Comparison of ENCODE assay signal across 9 mouse cellular contexts in the genomic region with DNA sequence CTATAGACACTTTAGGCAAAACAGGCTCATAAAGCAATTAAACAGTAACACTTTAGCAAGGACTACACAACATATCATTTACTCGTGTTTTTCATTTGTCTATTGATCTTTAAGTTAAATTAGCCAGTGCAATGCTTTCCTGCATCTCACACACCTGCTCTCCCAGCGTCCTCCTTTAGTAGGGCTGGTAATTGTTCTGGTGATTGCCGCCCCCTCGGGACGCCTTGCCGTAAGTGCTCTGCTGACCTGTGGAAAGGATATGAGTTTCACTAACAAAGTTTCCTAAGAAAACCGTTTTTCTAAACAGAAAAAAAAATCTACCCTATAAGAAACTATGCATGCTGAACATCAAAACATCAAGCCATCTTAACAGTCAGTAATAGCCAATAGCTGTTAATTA. TPM values are rescaled to one million over a fixed set of nuclear protein-coding genes. Genes with fewer than 3 reads are reported as not detected.
DNase-seq lines count a peak whose midpoint lies in the region; ATAC-seq lines count a peak whose summit lies in the region.
"Had no signal": no experiment of that assay in that cellular context is flagged by ENCODE, and none has a peak within 500 bp of the region (broad histone marks: within the 10 kb centered on the region; RNA-seq: fewer than 3 reads in every experiment).

No protein-coding gene starts in this region.

- peak overlapping the region; percentile 42; the same call in 1 of the 2 replicates for H3K4me2 ChIP-seq in heart, embryonic 12.5 days

- ATAC-seq in heart, embryonic 12.5 days (ENCODE audit: insufficient number of reproducible peaks, low FRiP score), result no peak

- H3K9ac ChIP-seq in heart, embryonic 12.5 days, result no peak overlapping the region

- no peak for DNase-seq in heart, postnatal 25 days (ENCODE audit: low spot score)
- DNase-seq in NIH3T3 (ENCODE audit: low read depth), result peak; percentile 45
- peak; percentile 41 for DNase-seq in heart, postnatal 4 days
- no peak for DNase-seq in midbrain, embryonic 10.5 days (ENCODE audit: low spot score)
- DNase-seq in embryo, embryonic 9.5 days (ENCODE audit: extremely low spot score), result no peak
- no peak for DNase-seq in right cerebral cortex, postnatal 36 days (ENCODE audit: low spot score in 2 of 2)
- DNase-seq in left cerebral cortex, postnatal 36 days (ENCODE audit: low spot score in 2 of 2), result no peak

- no peak overlapping the region for H3K27ac ChIP-seq in heart, embryonic 12.5 days (ENCODE audit: poor library complexity, severe bottlenecking)
- no peak overlapping the region for H3K27ac ChIP-seq in midbrain, embryonic 10.5 days (replicated peaks)

- intact Hi-C loops in heart, postnatal 25 days (cut with DNase I), result loop anchor here (5.0 kb wide), 1 partner anchor 784 kb away; no protein-coding TSS in a partner anchor
- intact Hi-C loops in left cerebral cortex, postnatal 36 days (cut with DNase I), result loop anchor here (5.0 kb wide), 1 partner anchor 834 kb away; no protein-coding TSS in a partner anchor

- H3K4me3 ChIP-seq in heart, embryonic 12.5 days, result no peak overlapping the region
- peak overlapping the region; percentile 97 for H3K4me3 ChIP-seq in midbrain, embryonic 10.5 days

- H3K36me3 ChIP-seq in heart, embryonic 12.5 days, result peaks cover 56% of the 10 kb centered on the region
- peaks cover 67% of the 10 kb centered on the region for H3K36me3 ChIP-seq in midbrain, embryonic 10.5 days

- no peaks in the 10 kb centered on the region for H3K9me3 ChIP-seq in heart, embryonic 12.5 days (replicated peaks)
- H3K9me3 ChIP-seq in midbrain, embryonic 10.5 days (replicated peaks), result no peaks in the 10 kb centered on the region

- H3K27me3 ChIP-seq in heart, embryonic 12.5 days (replicated peaks), result no peaks in the 10 kb centered on the region
- no peaks in the 10 kb centered on the region for H3K27me3 ChIP-seq in midbrain, embryonic 10.5 days (ENCODE audit: low read depth, poor library complexity, severe bottlenecking)

- WGBS in heart, embryonic 12.5 days, result 66% methylated on average over 7 of the region's 7 CpGs
- WGBS in midbrain, embryonic 10.5 days, result 77% methylated on average over 7 of the region's 7 CpGs

- H3K4me1 ChIP-seq in heart, embryonic 12.5 days (replicated peaks), result peaks cover 38% of the 10 kb centered on the region
- peaks cover 30% of the 10 kb centered on the region for H3K4me1 ChIP-seq in midbrain, embryonic 10.5 days

RNA-seq across cellular contexts. Expression of a gene that starts 3.5 kb away (rescaled TPM):
- polyA plus RNA-seq in heart, embryonic 12.5 days (2016; fragmentation: Nextera tagmentation; extraction: Ambion mirVana), result 112 and 117 TPM in 2 replicates
- total RNA-seq in heart, postnatal 25 days (2021), result 10 to 100 TPM; 53.1 to 63.5 TPM
- 100 to 1,000 TPM; 145 to 148 TPM for total RNA-seq in heart, postnatal 4 days (2021)
- 234 and 244 TPM in 2 replicates for polyA plus RNA-seq in midbrain, embryonic 10.5 days (2016; fragmentation: Nextera tagmentation; extraction: Ambion mirVana)
- total RNA-seq in left cerebral cortex, postnatal 36 days (2021), result 100 to 1,000 TPM; 158 to 173 TPM

RNA-seq across cellular contexts. Expression of a gene that starts 3.8 kb away (rescaled TPM):
- polyA plus RNA-seq in heart, embryonic 12.5 days (2016; fragmentation: Nextera tagmentation; extraction: Ambion mirVana), result 26.0 and 26.9 TPM in 2 replicates
- 1 to 10 TPM; 7.3 to 8.4 TPM for total RNA-seq in heart, postnatal 25 days (2021)
- 10 to 100 TPM; 13.8 to 14.3 TPM for total RNA-seq in heart, postnatal 4 days (2021)
- polyA plus RNA-seq in midbrain, embryonic 10.5 days (2016; fragmentation: Nextera tagmentation; extraction: Ambion mirVana), result 54.6 and 60.4 TPM in 2 replicates
- 10 to 100 TPM; 51.6 to 54.5 TPM for total RNA-seq in left cerebral cortex, postnatal 36 days (2021)

RNA-seq across cellular contexts. Expression of a gene that starts 57.1 kb away (rescaled TPM):
- 1.4 and 1.6 TPM in 2 replicates for polyA plus RNA-seq in heart, embryonic 12.5 days (2016; fragmentation: Nextera tagmentation; extraction: Ambion mirVana)
- total RNA-seq in heart, postnatal 25 days (2021), result under 1 TPM; 0.60 to 0.95 TPM
- 1 to 10 TPM; 3.5 to 5.7 TPM for total RNA-seq in heart, postnatal 4 days (2021)
- polyA plus RNA-seq in midbrain, embryonic 10.5 days (2016; fragmentation: Nextera tagmentation; extraction: Ambion mirVana), result 1.8 and 2.4 TPM in 2 replicates
- total RNA-seq in left cerebral cortex, postnatal 36 days (2021), result 1 to 10 TPM; 1.2 to 1.9 TPM
- total RNA-seq: neutrophil, adult 5-6 weeks had no signal

RNA-seq across cellular contexts. Expression of a gene that starts 57.2 kb away (rescaled TPM):
- 213 and 235 TPM in 2 replicates for polyA plus RNA-seq in heart, embryonic 12.5 days (2016; fragmentation: Nextera tagmentation; extraction: Ambion mirVana)
- total RNA-seq in heart, postnatal 25 days (2021), result 10 to 100 TPM; 71.1 to 80.9 TPM
- total RNA-seq in heart, postnatal 4 days (2021), result 100 to 1,000 TPM; 239 to 258 TPM
- polyA plus RNA-seq in midbrain, embryonic 10.5 days (2016; fragmentation: Nextera tagmentation; extraction: Ambion mirVana), result 207 and 256 TPM in 2 replicates
- 100 to 1,000 TPM; 178 to 207 TPM for total RNA-seq in left cerebral cortex, postnatal 36 days (2021)

Comparison
In these comparisons a context has a peak if more than half of its experiments do, and no peak if none do; other contexts are left out.
1. DNase-seq: peak in NIH3T3 (single experiment) and heart, postnatal 4 days (single experiment); none in heart, postnatal 25 days (single experiment), midbrain, embryonic 10.5 days (single experiment), embryo, embryonic 9.5 days (single experiment), right cerebral cortex, postnatal 36 days (0 of 2) and left cerebral cortex, postnatal 36 days (0 of 2).